Mouse (Mus musculus) inflammation-experienced regulatory T-cells, adult 6 months (primary cell): ENCODE measurements around the gene Gm4513. TPM values are rescaled to one million over a fixed set of nuclear protein-coding genes. Genes with fewer than 3 reads are reported as not detected.
"Not testable (repeated sequence)": the region's sequence is repeated elsewhere in the genome, so short reads cannot be mapped to it uniquely, and the experiment has no call there.

Experiments used
- ATAC-seq: one replicate; pipeline ENCODE4 v1.8.0; 2017
- polyA plus RNA-seq, 3 experiments: library from polyadenylated mRNA; unstranded; fragments of 100-300 nt; shearing (Covaris generic); gene quantifications; one replicate each; pipeline ENCODE4 v1.2.1; 2017

Gene Gm4513
- not detected for polyA plus RNA-seq

DNA sequence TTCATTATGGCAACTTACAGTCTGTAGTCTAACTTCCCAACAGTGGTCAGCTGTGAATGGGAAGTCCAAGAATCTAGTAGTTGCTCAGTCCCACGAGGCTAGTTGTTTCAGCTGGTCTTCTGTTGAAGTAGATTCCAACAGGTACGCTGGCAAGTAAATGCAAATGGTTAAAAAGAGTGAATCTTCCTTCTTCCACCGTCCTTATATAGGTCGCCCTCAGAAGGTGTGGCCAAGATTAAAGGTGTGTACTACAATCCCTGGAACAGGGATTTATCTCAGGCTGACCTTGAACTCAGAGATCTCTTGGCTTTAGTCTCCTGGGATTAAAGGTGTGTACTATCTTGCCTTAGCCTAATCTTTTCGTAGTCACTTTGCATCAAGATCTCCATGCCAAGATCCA is at the start of gene Gm4513:
Gm4513 (minus strand) TSS at position 101 of the 400 bp plus-strand sequence.
- ATAC-seq: not testable (repeated sequence)

GRCm38 (mm10) chr7:20576141-20576540 is 22.7 kb downstream of the Gm4513 start, which contains the start of gene Gm4141:
Gm4141 (minus strand) TSS chr7:20576241.
- ATAC-seq: not testable (repeated sequence)

GRCm38 (mm10) chr7:20545657-20546056 is 53.2 kb downstream of the Gm4513 start, which contains the start of gene Gm5726:
Gm5726 (minus strand) TSS chr7:20545757.
- ATAC-seq: not testable (repeated sequence)

Other genes with a start within 250 kb of the Gm4513 start
- gene Gm5728, start 223.6 kb downstream of the Gm4513 start, polyA plus RNA-seq: not detected
- gene Vmn1r100, start 181.1 kb downstream of the Gm4513 start, polyA plus RNA-seq: not detected
- not detected for gene Vmn1r101, start 156.4 kb downstream of the Gm4513 start, polyA plus RNA-seq
- not detected for gene Gm10670, start 124.1 kb downstream of the Gm4513 start, polyA plus RNA-seq
- gene Vmn1r103, start 88.5 kb downstream of the Gm4513 start, polyA plus RNA-seq: not detected
- gene Vmn1r104, start 65.2 kb downstream of the Gm4513 start, polyA plus RNA-seq: not detected
- gene Gm5726, start 53.3 kb downstream of the Gm4513 start, polyA plus RNA-seq: not detected
- gene Gm4141, start 22.8 kb downstream of the Gm4513 start, polyA plus RNA-seq: not detected
- gene Vmn1r107, start 69.9 kb upstream of the Gm4513 start, polyA plus RNA-seq: not detected
- gene Vmn1r111, start 104.2 kb upstream of the Gm4513 start, polyA plus RNA-seq: not detected
- not detected for gene Gm10668, start 131.6 kb upstream of the Gm4513 start, polyA plus RNA-seq
- gene Vmn1r112, start 172.2 kb upstream of the Gm4513 start, polyA plus RNA-seq: not detected
- gene Vmn1r113, start 188.3 kb upstream of the Gm4513 start, polyA plus RNA-seq: not detected
- not detected for gene Vmn1r114, start 213.2 kb upstream of the Gm4513 start, polyA plus RNA-seq
- gene Vmn1r115, start 246.0 kb upstream of the Gm4513 start, polyA plus RNA-seq: not detected